Mouse (Mus musculus): ENCODE data around the gene Crybg3. TPM values are rescaled to one million over a fixed set of nuclear protein-coding genes. Genes with fewer than 3 reads are reported as not detected.

The Crybg3 gene
- polyA plus RNA-seq, 1 experiment = 14.1 TPM

DNA sequence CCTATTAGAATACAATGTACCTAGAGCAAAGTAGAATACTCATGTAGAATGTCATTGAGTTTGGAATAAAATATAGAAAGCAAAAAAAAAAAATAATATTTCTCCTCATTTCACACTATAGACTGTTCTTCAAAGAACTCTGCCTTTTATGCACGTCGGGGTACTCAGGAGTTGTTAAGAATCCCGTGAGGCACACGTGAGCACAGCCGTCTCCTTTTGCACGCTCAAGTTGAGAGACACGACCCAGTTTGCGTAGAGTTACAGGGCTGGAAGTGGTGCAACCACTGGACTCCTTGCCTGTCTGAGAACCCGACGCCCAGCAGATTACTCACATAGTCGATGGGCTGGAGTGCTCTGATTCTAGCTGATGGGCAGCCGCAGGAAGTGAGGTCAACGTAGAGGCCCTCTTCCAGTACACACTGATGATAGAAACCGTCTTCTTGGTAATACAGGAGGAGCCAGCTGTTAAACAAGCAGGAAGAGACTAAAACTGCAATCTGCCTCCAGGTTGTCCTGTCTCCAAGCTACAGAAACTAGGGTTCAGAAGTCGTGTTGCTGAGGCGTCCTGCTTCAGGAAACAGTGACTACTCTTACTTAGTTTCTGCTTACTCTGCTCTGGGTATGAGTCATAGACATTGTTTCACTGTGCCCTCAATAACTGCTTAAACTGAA is 78.9 kb downstream of the Crybg3 start:
- H3K4me1 ChIP-seq (ENCODE audit: control insufficient read depth, insufficient read depth, low read length) = no peaks in the 10 kb centered on the region
- no peak for TF ChIP-seq CTCF (IDR thresholded peaks at IDR 0.05; ENCODE audit: borderline replicate concordance, insufficient read depth, low read length)
- TF ChIP-seq POLR2A (IDR thresholded peaks at IDR 0.05; ENCODE audit: low read depth, low read length) = no peak
- H3K4me3 ChIP-seq (ENCODE audit: insufficient read depth, low read length) = no peak overlapping the region
- H3K27ac ChIP-seq (ENCODE audit: insufficient read depth, low read length) = no peak overlapping the region; the same call in 1 of the 2 replicates

DNA sequence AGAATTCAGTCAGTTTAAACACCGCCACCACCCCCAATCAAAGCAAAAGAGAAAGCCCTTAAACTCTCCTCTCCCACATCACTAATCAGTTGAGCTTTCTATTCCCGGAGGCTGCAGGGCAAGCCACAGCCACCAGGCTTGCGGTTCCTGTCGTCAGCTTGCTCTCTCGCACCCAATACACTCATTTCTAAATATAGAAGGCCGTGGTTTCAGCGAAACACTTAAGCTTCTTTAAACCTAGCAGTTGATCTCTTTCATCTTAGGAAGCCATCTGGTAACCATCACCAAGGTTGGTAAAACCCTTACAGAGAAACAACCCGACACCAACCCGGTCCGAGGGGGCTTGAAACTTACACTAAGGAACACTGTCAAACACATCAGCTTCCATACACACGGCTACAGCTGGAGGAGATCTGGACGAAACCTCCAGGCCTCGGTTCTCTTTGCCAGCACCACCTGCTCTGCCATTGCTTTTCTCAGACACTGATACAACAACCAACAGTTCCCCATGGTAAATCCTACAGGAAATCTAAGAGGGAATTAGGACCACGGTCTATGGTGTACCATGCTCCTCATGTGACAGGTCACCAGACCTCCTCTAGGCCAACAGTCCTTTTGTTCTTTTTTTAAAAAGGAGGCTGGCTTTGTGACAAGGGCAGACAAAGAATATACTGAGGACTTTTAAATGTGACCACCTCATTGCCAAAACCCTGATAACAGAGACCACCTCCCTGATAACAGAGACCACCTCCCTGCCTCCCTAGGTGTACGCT is 83.1 kb downstream of the Crybg3 start:
- TF ChIP-seq CTCF (IDR thresholded peaks at IDR 0.05; ENCODE audit: borderline replicate concordance, insufficient read depth, low read length) (no peak), POLR2A (IDR thresholded peaks at IDR 0.05; ENCODE audit: low read depth, low read length) (no peak)
- Histone ChIP-seq H3K4me3 (ENCODE audit: insufficient read depth, low read length) (no peak overlapping the region), H3K27ac (ENCODE audit: insufficient read depth, low read length) (no peak overlapping the region), H3K4me1 (ENCODE audit: control insufficient read depth, insufficient read depth, low read length) (no peaks in the 10 kb centered on the region)

DNA sequence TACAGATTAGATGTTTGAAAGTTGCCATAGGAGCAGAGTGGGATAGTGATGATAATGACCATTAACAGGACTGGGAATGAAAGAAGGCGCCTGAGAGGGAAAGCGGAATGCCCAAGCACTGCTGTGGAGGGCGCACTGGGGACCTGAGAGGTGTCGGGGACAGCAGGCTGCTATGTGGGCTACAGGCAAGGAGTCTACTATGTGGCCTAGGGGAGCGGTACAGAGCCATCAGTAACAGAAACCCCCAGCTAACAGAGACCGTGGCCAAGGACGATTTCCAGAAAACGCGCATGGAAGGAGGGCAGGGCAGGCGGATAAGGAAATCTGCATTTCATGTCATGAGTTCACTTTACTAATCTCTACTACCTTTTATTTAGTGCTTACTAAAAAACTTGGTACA is 83.8 kb downstream of the Crybg3 start:
- Histone ChIP-seq H3K4me1 (ENCODE audit: control insufficient read depth, insufficient read depth, low read length) (no peaks in the 10 kb centered on the region), H3K4me3 (ENCODE audit: insufficient read depth, low read length) (no peak overlapping the region), H3K27ac (ENCODE audit: insufficient read depth, low read length) (no peak overlapping the region)
- no peak for TF ChIP-seq POLR2A (IDR thresholded peaks at IDR 0.05; ENCODE audit: low read depth, low read length)
- no peak for TF ChIP-seq CTCF (IDR thresholded peaks at IDR 0.05; ENCODE audit: borderline replicate concordance, insufficient read depth, low read length)

DNA sequence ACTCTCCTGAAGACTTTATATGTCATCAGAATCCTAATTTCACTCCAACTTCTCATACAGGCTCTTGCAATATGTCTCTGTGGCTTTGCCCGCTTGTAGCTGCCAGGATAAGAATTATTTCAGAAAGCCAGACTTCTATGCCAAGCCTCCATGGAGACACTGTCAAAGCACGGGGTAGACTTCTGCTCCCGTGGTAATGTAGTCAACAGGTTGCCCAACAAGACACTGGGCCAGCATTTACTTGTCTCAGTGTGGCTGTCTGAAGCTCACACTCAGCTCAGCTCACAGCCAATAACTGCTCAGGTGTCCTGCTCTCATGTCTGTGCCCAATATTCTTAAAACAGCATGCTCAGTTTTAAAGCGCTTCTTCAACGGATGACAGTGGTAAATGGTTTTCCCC is 85.6 kb downstream of the Crybg3 start:
- no peaks in the 10 kb centered on the region for H3K4me1 ChIP-seq (ENCODE audit: control insufficient read depth, insufficient read depth, low read length)
- H3K4me3 ChIP-seq (ENCODE audit: insufficient read depth, low read length) = no peak overlapping the region
- TF ChIP-seq CTCF (IDR thresholded peaks at IDR 0.05; ENCODE audit: borderline replicate concordance, insufficient read depth, low read length) = no peak
- no peak for TF ChIP-seq POLR2A (IDR thresholded peaks at IDR 0.05; ENCODE audit: low read depth, low read length)
- H3K27ac ChIP-seq (ENCODE audit: insufficient read depth, low read length) = no peak overlapping the region

DNA sequence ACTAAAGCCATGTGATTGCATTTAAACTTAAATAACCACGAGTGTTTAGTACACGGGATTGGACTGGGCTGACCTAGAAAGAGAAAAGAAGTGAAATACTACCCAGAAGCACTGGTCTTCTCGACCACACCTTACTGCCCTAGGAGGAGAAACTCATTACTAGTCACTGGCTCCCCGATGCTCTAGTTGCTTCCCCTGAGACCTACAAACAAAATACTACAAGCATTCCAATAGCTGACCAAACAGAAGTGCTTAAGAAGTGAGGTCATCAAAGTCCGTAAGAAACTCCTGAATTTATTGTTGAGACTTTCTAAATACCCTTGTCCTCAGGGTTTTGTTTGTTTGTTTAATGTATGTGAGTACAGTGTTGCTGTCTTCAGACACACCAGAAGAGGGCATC is 90.9 kb downstream of the Crybg3 start:
- no peak overlapping the region for H3K4me3 ChIP-seq (ENCODE audit: insufficient read depth, low read length)
- TF ChIP-seq CTCF (IDR thresholded peaks at IDR 0.05; ENCODE audit: borderline replicate concordance, insufficient read depth, low read length) (no peak), POLR2A (IDR thresholded peaks at IDR 0.05; ENCODE audit: low read depth, low read length) (no peak)
- peaks cover 3% of the 10 kb centered on the region for H3K4me1 ChIP-seq (ENCODE audit: control insufficient read depth, insufficient read depth, low read length)
- no peak overlapping the region for H3K27ac ChIP-seq (ENCODE audit: insufficient read depth, low read length)

DNA sequence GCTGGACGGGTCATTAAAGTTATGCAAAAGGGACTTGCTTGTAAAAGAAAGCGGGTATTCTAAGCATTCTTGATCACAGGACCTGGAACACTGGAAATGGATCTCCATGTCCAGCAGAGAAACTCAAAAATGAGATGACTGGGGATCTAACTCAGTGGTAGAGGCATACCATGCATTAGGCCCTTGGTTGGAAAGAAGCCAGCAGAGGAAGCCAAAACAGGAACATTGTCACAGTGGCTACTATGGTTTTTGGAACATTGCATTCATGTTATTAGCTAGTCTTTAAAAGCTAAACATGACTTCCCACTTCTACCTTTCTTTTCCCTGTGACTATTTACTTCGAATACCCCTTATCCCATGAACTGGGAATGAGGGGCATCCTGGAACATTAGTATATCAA is 101.6 kb downstream of the Crybg3 start:
- TF ChIP-seq POLR2A (IDR thresholded peaks at IDR 0.05; ENCODE audit: low read depth, low read length) (no peak), CTCF (IDR thresholded peaks at IDR 0.05; ENCODE audit: borderline replicate concordance, insufficient read depth, low read length) (no peak)
- H3K27ac ChIP-seq (ENCODE audit: insufficient read depth, low read length) = no peak overlapping the region
- H3K4me3 ChIP-seq (ENCODE audit: insufficient read depth, low read length) = no peak overlapping the region

DNA sequence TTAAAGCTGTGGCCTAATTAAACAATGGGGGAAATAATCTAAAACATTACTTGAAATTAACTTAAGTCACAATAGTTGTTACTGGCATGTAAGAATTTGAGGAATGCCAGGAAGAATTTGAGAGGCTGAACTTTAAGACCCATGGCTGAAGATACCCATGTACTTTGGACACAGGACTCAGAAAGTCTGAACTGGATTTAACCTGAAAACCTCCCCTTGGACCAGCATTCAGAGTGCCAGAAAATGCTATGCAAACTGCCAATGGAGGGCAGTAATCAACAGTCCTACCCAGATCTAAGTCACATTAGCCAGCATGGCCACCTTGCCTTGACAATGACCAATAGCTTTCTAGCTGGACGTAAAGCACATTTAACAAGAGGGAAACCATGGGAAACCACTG is 102.8 kb downstream of the Crybg3 start:
- no peak for TF ChIP-seq POLR2A (IDR thresholded peaks at IDR 0.05; ENCODE audit: low read depth, low read length)
- Histone ChIP-seq H3K27ac (ENCODE audit: insufficient read depth, low read length) (no peak overlapping the region), H3K4me3 (ENCODE audit: insufficient read depth, low read length) (no peak overlapping the region), H3K4me1 (ENCODE audit: control insufficient read depth, insufficient read depth, low read length) (no peaks in the 10 kb centered on the region)

More for the DNA sequence above, 101.6 kb downstream of the Crybg3 start:
- no peaks in the 10 kb centered on the region for H3K4me1 ChIP-seq (ENCODE audit: control insufficient read depth, insufficient read depth, low read length)

DNA sequence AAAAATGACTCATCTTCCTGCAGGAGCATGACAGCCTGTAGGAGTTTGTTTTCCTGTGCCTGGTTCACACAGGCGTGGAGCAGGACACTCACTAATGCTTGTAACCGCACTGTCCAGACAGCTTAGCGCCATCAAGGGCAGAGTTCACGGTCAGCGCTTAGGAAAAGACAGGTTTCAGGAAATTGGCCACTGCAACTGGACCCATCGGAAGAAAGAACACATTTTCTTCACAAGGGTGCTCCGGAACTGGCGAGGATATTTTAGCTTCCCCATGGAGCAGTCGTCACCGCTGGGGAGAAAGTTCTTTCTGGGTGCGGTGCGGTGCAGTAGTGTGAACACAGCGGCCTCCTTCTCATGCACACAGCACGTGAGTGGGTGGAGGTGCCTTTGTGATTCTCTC is 107.6 kb downstream of the Crybg3 start:
- no peak for TF ChIP-seq POLR2A (IDR thresholded peaks at IDR 0.05; ENCODE audit: low read depth, low read length)
- TF ChIP-seq CTCF (IDR thresholded peaks at IDR 0.05; ENCODE audit: borderline replicate concordance, insufficient read depth, low read length) = no peak

DNA sequence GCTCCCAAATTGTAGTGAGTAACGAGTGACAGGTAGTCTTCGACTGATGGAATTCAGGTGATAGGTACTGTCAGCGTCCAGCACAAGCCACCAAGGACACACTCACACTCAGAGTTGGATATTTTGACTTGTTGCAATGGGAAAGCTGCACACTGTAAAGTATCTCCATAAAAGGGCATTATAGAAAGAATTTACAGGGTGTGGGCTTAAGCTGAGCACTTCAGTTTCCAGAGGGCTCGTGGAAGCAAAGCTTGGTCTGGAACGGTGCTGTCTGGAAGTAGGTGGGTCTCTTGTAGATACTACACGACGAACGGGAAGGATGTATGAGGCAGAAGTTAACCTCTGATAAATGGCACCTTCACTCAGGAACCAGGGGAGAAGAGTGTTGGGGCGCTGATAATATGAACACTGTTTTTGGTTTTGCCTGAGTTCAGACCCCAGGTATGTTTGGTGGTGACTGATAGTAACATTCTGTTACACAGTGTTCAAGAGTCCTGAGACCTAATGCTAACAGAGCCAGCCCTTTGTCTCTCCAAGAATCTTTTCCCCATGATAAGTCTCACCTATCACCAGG is 112.7 kb downstream of the Crybg3 start:
- TF ChIP-seq POLR2A (IDR thresholded peaks at IDR 0.05; ENCODE audit: low read depth, low read length) (no peak), CTCF (IDR thresholded peaks at IDR 0.05; ENCODE audit: borderline replicate concordance, insufficient read depth, low read length) (no peak)
- no peak overlapping the region for H3K27ac ChIP-seq (ENCODE audit: insufficient read depth, low read length)
- H3K4me1 ChIP-seq (ENCODE audit: control insufficient read depth, insufficient read depth, low read length) = 0 out of 2 replicates have a peak, but pooled peaks cover 2% of the 10 kb centered on the region
- H3K4me3 ChIP-seq (ENCODE audit: insufficient read depth, low read length) = no peak overlapping the region

More for the DNA sequence above, 107.6 kb downstream of the Crybg3 start:
- H3K27ac ChIP-seq (ENCODE audit: insufficient read depth, low read length) = no peak overlapping the region
- no peak overlapping the region for H3K4me3 ChIP-seq (ENCODE audit: insufficient read depth, low read length)
- H3K4me1 ChIP-seq (ENCODE audit: control insufficient read depth, insufficient read depth, low read length) = no peaks in the 10 kb centered on the region

DNA sequence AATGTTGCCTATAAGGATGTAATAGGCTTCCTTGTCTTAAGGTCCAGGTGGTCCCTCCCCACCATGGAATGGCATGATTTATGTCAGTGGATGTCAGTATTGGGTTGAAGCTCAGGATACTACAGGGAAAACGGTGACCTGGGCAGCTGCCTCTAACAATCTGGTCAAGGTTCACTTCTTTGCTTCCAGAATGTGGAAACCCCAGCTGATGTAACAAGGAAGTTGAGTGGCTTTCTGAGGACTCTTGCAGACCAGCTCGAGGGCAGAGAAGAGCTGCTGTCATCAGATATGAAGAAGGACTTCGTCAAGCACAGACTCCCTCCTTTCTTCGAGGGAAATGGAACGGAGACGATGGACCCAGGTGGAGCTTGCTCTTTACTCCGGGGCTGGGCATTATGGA is 113.5 kb downstream of the Crybg3 start:
- H3K4me3 ChIP-seq (ENCODE audit: insufficient read depth, low read length) = no peak overlapping the region
- peak overlapping the region; percentile 9; the same call in 1 of the 2 replicates for H3K27ac ChIP-seq (ENCODE audit: insufficient read depth, low read length)
- H3K4me1 ChIP-seq (ENCODE audit: control insufficient read depth, insufficient read depth, low read length) = 0 out of 2 replicates have a peak, but pooled peaks cover 2% of the 10 kb centered on the region
- TF ChIP-seq CTCF (IDR thresholded peaks at IDR 0.05; ENCODE audit: borderline replicate concordance, insufficient read depth, low read length) (no peak), POLR2A (IDR thresholded peaks at IDR 0.05; ENCODE audit: low read depth, low read length) (no peak)
